In the genomic region with DNA sequence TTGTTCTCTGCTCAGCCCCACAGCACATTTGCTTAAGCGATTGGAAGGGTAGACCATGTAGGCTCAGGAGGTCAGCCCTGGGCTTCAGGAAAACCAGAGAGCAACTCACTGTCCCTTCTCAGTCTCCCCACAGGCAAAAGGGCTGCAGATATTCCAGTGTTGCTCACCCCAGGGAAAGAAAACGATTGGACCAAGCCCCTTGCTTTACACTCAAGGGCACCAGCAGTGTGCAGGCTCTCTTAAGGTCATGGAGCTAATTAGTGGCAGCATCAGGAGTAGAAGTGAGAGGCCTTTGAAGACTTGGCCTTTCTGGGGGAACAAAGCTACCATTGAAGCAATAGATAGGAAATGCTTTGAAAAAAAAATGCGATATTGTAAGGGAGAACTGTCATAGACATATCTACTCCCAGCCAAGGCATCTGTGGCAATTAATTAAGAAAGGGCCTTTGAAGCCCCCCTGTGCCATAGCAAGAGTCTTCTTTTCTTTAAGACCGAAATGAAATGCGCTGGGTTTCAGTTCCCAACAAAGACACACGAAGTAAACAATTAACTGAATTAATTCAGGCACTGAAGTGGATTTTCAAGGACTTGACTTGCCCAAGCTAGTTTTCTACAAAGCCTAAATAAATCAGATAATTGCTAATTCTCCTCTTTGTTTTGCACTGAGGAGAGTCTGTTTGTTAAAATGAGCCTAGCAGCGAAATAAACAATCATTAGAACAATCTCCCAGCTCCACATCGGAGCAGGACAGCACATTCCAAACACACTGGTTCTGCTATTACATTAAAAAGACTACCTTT, we compare ENCODE assay signal across 10 mouse cellular contexts. TPM values are rescaled to one million over a fixed set of nuclear protein-coding genes. Genes with fewer than 3 reads are reported as not detected.
DNase-seq lines count a peak whose midpoint lies in the region; ATAC-seq and TF ChIP-seq lines count a peak whose summit lies in the region.
"Had no signal": no experiment of that assay in that cellular context is flagged by ENCODE, and none has a peak within 500 bp of the region (broad histone marks: within the 10 kb centered on the region; RNA-seq: fewer than 3 reads in every experiment).

No protein-coding gene starts in this region.

- H3K27ac ChIP-seq in kidney, postnatal 0 days = 0 out of 2 replicates have a peak overlapping the region, but pooled peaks have one; percentile 31
- H3K27ac ChIP-seq in forebrain, embryonic 10.5 days = peak overlapping the region; percentile 95
- no peak overlapping the region for H3K27ac ChIP-seq in limb, embryonic 14.5 days (replicated peaks; ENCODE audit: low read depth, low read length)
- peak overlapping the region; percentile 41 for H3K27ac ChIP-seq in olfactory bulb, adult 2 months (ENCODE audit: insufficient read depth, low read depth, low read length)

- no peaks in the 10 kb centered on the region for H3K9me3 ChIP-seq in kidney, postnatal 0 days (replicated peaks; ENCODE audit: low read length)
- H3K9me3 ChIP-seq in forebrain, embryonic 10.5 days = no peaks in the 10 kb centered on the region
- H3K9me3 ChIP-seq in limb, embryonic 14.5 days (ENCODE audit: control insufficient read depth, low read length) = no peaks in the 10 kb centered on the region

- peak overlapping the region; percentile 11; the same call in 1 of the 2 replicates for H3K4me3 ChIP-seq in kidney, postnatal 0 days (replicated peaks; ENCODE audit: low read depth, low read length)
- peak overlapping the region; percentile 64 for H3K4me3 ChIP-seq in forebrain, embryonic 10.5 days
- peak overlapping the region; percentile 50 for H3K4me3 ChIP-seq in limb, embryonic 14.5 days (replicated peaks; ENCODE audit: low read length)
- H3K4me3 ChIP-seq in olfactory bulb, adult 2 months (ENCODE audit: insufficient read depth, low read depth, low read length) = no peak overlapping the region

- H3K4me1 ChIP-seq in kidney, postnatal 0 days (replicated peaks; ENCODE audit: insufficient read depth, low read length) = peaks cover 16% of the 10 kb centered on the region
- peaks cover 81% of the 10 kb centered on the region for H3K4me1 ChIP-seq in forebrain, embryonic 10.5 days
- H3K4me1 ChIP-seq in limb, embryonic 14.5 days (ENCODE audit: control insufficient read depth, insufficient read depth, low read length) = peaks cover 17% of the 10 kb centered on the region
- peaks cover 10% of the 10 kb centered on the region for H3K4me1 ChIP-seq in olfactory bulb, adult 2 months (ENCODE audit: control insufficient read depth, insufficient read depth, low read length)

- DNase-seq in kidney, postnatal 0 days (ENCODE audit: low spot score) = no peak
- no peak for DNase-seq in kidney, postnatal 25 days
- peak; percentile 70 for DNase-seq in forebrain, embryonic 10.5 days (ENCODE audit: extremely low spot score, low spot score)
- no peak for DNase-seq in limb, embryonic 14.5 days (ENCODE audit: low spot score)
- no peak for DNase-seq in thymus, postnatal 0 days (ENCODE audit: low spot score)
- no peak for DNase-seq in MN1 (ENCODE audit: low spot score)
- no peak for DNase-seq in left cerebral cortex, postnatal 14 days (ENCODE audit: low spot score in 2 of 2)
- DNase-seq: cerebellum, postnatal 36 days had no signal

- H3K36me3 ChIP-seq in kidney, postnatal 0 days (ENCODE audit: insufficient read depth, low read length) = no peaks in the 10 kb centered on the region
- H3K36me3 ChIP-seq in forebrain, embryonic 10.5 days (replicated peaks) = peaks cover 23% of the 10 kb centered on the region
- no peaks in the 10 kb centered on the region for H3K36me3 ChIP-seq in limb, embryonic 14.5 days (ENCODE audit: control insufficient read depth, insufficient read depth, low read length)

- intact Hi-C loops in left cerebral cortex, postnatal 14 days (cut with DNase I) = no loop called here

- H3K27me3 ChIP-seq in kidney, postnatal 0 days (ENCODE audit: insufficient read depth, low read length) = no peaks in the 10 kb centered on the region
- peaks cover 44% of the 10 kb centered on the region for H3K27me3 ChIP-seq in forebrain, embryonic 10.5 days (ENCODE audit: poor library complexity, severe bottlenecking)
- H3K27me3 ChIP-seq in limb, embryonic 14.5 days (ENCODE audit: control insufficient read depth, insufficient read depth, low read length) = no peaks in the 10 kb centered on the region

- no peak overlapping the region for H3K9ac ChIP-seq in kidney, postnatal 0 days (ENCODE audit: low read depth, low read length)
- 0 out of 2 replicates have a peak overlapping the region, but pooled peaks have one; percentile 18 for H3K9ac ChIP-seq in limb, embryonic 14.5 days (ENCODE audit: low read depth, low read length, severe bottlenecking)

- 34% methylated on average over 8 of the region's 8 CpGs for WGBS in kidney, postnatal 0 days
- 2% methylated on average over 8 of the region's 8 CpGs for whole genome bisulfite sequencing in forebrain, embryonic 10.5 days
- WGBS in limb, embryonic 14.5 days = 11% methylated on average over 8 of the region's 8 CpGs
- 22% methylated on average over 8 of the region's 8 CpGs for WGBS in olfactory bulb, adult 2 months

- peak overlapping the region; percentile 87 for H3K4me2 ChIP-seq in kidney, postnatal 0 days (ENCODE audit: low read length)
- H3K4me2 ChIP-seq in limb, embryonic 14.5 days (replicated peaks; ENCODE audit: low read depth, low read length, severe bottlenecking) = peak overlapping the region; percentile 95

- no peak for TF ChIP-seq POLR2A in limb, embryonic 14.5 days (IDR thresholded peaks at IDR 0.05; ENCODE audit: borderline replicate concordance, extremely low read depth, insufficient read depth, insufficient read length)
- no peak for TF ChIP-seq POLR2A in olfactory bulb, adult 2 months (IDR thresholded peaks at IDR 0.05; ENCODE audit: insufficient read depth, low read depth, low read length)

- TF ChIP-seq CTCF in kidney, postnatal 0 days (IDR thresholded peaks at IDR 0.05; ENCODE audit: low read depth) = no peak
- no peak for TF ChIP-seq CTCF in olfactory bulb, adult 2 months (IDR thresholded peaks at IDR 0.05; ENCODE audit: insufficient read depth, low read depth, low read length)

- ATAC-seq in kidney, postnatal 0 days (replicated peaks; ENCODE audit: low FRiP score, low read depth) = no peak
- no peak for ATAC-seq in limb, embryonic 14.5 days (ENCODE audit: low FRiP score, low read depth)

RNA-seq across cellular contexts. Expression of gene Tnfrsf19, which starts 2.6 kb away (rescaled TPM):
- 13.8 and 14.3 TPM in 2 replicates for polyA plus RNA-seq in kidney, postnatal 0 days (2015; fragmentation: Nextera tagmentation; extraction: Ambion mirVana)
- polyA plus RNA-seq in forebrain, embryonic 10.5 days (2016; fragmentation: Nextera tagmentation; extraction: Ambion mirVana) = 102 and 110 TPM in 2 replicates
- 37.5 and 38.6 TPM in 2 replicates for polyA plus RNA-seq in limb, embryonic 14.5 days (2012; rRNA removed)
- 78.7 and 79.5 TPM in 2 replicates for polyA plus RNA-seq in limb, embryonic 14.5 days (2014; fragmentation: Nextera tagmentation; extraction: Ambion mirVana)
- polyA plus RNA-seq in olfactory bulb, adult 2 months (2012; ENCODE audit: insufficient read depth, insufficient read length, low replicate concordance, missing spikeins) = not detected in 2 replicates
- polyA plus RNA-seq in thymus, postnatal 0 days (2015; fragmentation: Nextera tagmentation; extraction: Ambion mirVana) = 3.8 and 4.2 TPM in 2 replicates
- 10 to 100 TPM; 80.7 to 82.4 TPM for total RNA-seq in left cerebral cortex, postnatal 14 days (2021)
- total RNA-seq: MEL had no signal
